Mouse (Mus musculus) ES-Bruce4 (cell line): ENCODE data around the gene Olfr648.

Source experiments
- CTCF ChIP-seq: IDR thresholded peaks from one replicate; pipeline ENCODE4 v1.8.1; 2011; ENCODE audit warnings: low read depth, low read length
- EP300 ChIP-seq: IDR thresholded peaks from 2 replicates; pipeline ENCODE4 v1.6.1; 2011; ENCODE audit warnings: low read depth, low read length; ENCODE audit not compliant: insufficient read depth
- POLR2A ChIP-seq: IDR thresholded peaks from one replicate; pipeline ENCODE4 v1.8.1; 2011; ENCODE audit warnings: low read length; ENCODE audit not compliant: insufficient read depth

- TF ChIP-seq POLR2A (no peak), EP300 (no peak), CTCF (no peak)
Measured at GRCm38 (mm10) chr7:104195885-104196284, 12.7 kb upstream of the Olfr648 start, which contains the start of gene Olfr649.
